Mouse (Mus musculus): ENCODE measurements around the gene Hgf. TPM values are rescaled to one million over a fixed set of nuclear protein-coding genes. Genes with fewer than 3 reads are reported as not detected.

The Hgf gene
- polyA plus RNA-seq, 1 experiment from 2014 or later: 2.4 TPM

DNA sequence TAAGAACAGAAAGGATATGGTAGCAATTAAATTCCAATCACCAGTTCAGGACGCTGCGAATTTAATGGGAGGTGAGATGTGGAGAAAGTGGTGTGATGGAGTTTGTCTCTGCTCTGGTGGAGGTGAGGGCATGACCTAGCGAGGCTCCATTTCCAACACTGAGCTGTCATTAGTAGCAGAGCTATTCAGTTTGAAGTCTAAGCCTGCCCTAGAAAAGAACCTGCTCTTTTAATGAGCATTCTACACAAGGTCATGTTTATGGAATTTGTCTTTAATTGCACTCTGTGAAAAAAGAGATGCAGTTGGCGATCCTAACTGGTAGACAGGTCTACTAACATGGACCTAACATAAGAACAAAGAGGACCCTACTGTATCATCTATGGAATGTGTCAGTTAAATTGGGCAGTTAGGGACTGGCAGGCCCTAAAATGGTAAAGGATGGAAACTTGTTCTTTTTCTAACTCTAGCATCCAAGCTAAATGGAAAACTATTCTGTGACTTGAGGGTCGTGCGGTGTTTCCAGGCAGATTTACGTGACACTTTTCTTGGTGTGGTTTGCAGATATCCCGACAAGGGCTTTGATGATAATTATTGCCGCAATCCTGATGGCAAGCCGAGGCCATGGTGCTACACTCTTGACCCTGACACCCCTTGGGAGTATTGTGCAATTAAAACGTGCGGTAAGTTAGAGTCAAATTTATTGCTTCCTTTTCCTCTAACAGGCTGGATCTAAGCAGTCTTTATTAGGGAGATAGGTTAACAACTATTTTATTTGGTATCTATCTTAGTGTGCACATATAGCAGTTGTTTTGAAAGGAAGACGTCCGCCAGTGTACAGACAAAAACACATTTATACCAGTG lies 24.8 kb downstream of the Hgf start:
- 17% methylated on average over 14 of the region's 14 CpGs for WGBS
- H3K9ac ChIP-seq (replicated peaks; ENCODE audit: low read length): no peak overlapping the region
- peaks cover 9% of the 10 kb centered on the region; the same call in 1 of the 2 replicates for H3K4me1 ChIP-seq (ENCODE audit: insufficient read depth, low read length)
- ATAC-seq (ENCODE audit: low FRiP score, low TSS enrichment): peak; percentile 93
- no peak overlapping the region for H3K4me2 ChIP-seq (replicated peaks; ENCODE audit: low read depth, low read length)
- H3K36me3 ChIP-seq (ENCODE audit: insufficient read depth, low read length): no peaks in the 10 kb centered on the region
- H3K4me3 ChIP-seq (ENCODE audit: low read length): no peak overlapping the region
- H3K27me3 ChIP-seq (ENCODE audit: insufficient read depth, low read length): no peaks in the 10 kb centered on the region
- peak overlapping the region; percentile 17; the same call in 1 of the 2 replicates for H3K27ac ChIP-seq (ENCODE audit: low read length)
- H3K9me3 ChIP-seq (ENCODE audit: low read length): no peaks in the 10 kb centered on the region

DNA sequence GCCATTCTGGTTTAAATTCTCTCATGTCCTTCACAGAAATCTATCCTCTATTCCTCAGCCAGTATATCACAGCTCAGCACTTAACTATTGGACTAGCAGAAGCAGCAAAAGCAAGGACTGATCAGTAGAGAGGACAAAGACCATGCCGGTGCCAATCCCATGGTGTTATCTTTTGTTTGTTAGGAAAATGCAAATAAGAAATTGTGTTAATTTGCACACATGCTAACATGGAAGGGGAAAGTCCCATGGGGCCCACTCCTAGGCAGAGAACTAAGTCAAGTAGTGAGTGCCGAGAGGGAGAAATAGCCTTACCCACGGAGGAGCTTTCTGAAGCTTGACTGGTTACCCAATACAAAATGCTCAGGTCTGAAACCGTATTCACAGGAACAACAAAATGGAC lies 42.4 kb downstream of the Hgf start:
- Histone ChIP-seq H3K4me2 (replicated peaks; ENCODE audit: low read depth, low read length) (no peak overlapping the region), H3K9me3 (ENCODE audit: low read length) (no peaks in the 10 kb centered on the region), H3K4me3 (ENCODE audit: low read length) (no peak overlapping the region), H3K9ac (replicated peaks; ENCODE audit: low read length) (no peak overlapping the region), H3K27me3 (ENCODE audit: insufficient read depth, low read length) (no peaks in the 10 kb centered on the region), H3K27ac (ENCODE audit: low read length) (no peak overlapping the region), H3K36me3 (ENCODE audit: insufficient read depth, low read length) (no peaks in the 10 kb centered on the region), H3K4me1 (ENCODE audit: insufficient read depth, low read length) (no peaks in the 10 kb centered on the region)
- no peak for ATAC-seq (ENCODE audit: low FRiP score, low TSS enrichment)
- 88% methylated on average over 4 of the region's 4 CpGs for WGBS

DNA sequence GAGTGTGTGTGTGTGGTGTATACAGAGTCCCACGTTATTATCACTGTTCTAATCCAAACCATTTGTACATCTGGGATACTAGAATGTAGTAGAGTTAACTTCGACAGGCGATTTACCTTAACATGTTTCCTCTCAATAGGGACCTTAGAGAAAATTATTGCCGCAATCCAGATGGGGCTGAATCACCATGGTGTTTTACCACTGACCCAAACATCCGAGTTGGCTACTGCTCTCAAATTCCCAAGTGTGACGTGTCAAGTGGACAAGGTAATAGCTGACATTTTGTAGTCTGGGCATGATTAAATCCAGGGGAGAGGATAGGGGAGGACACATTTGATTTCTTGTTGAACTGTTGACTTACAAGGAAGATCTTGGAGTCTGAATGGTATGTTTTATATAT lies 44.7 kb downstream of the Hgf start:
- WGBS: 60% methylated on average over 6 of the region's 6 CpGs
- no peaks in the 10 kb centered on the region for H3K36me3 ChIP-seq (ENCODE audit: insufficient read depth, low read length)
- H3K4me1 ChIP-seq (ENCODE audit: insufficient read depth, low read length): no peaks in the 10 kb centered on the region
- H3K9ac ChIP-seq (replicated peaks; ENCODE audit: low read length): no peak overlapping the region
- H3K4me3 ChIP-seq (ENCODE audit: low read length): no peak overlapping the region
- no peak for ATAC-seq (ENCODE audit: low FRiP score, low TSS enrichment)
- H3K4me2 ChIP-seq (replicated peaks; ENCODE audit: low read depth, low read length): no peak overlapping the region
- no peak overlapping the region for H3K27ac ChIP-seq (ENCODE audit: low read length)
- no peaks in the 10 kb centered on the region for H3K9me3 ChIP-seq (ENCODE audit: low read length)
- H3K27me3 ChIP-seq (ENCODE audit: insufficient read depth, low read length): no peaks in the 10 kb centered on the region

DNA sequence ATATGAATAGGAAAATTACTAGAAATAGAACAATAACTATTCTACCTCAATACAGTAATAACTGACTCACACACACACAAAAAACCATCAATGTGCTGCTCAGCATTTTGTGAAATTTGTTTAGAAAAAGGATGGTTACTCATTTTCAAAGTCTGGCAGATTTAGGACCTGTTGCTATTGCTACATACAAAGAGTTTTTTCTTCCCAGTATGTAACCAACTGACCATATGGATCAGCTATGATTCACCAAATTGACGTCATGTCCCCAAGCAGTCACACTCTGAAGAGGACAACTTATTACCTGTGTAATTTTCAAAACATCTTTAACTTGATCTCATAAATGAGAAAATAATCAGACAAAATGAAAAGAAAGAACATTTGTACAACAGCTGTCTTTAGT lies 48.2 kb downstream of the Hgf start:
- H3K36me3 ChIP-seq (ENCODE audit: insufficient read depth, low read length): no peaks in the 10 kb centered on the region
- H3K27me3 ChIP-seq (ENCODE audit: insufficient read depth, low read length): no peaks in the 10 kb centered on the region
- no peak overlapping the region for H3K9ac ChIP-seq (replicated peaks; ENCODE audit: low read length)
- ATAC-seq (ENCODE audit: low FRiP score, low TSS enrichment): no peak
- no peaks in the 10 kb centered on the region for H3K4me1 ChIP-seq (ENCODE audit: insufficient read depth, low read length)
- H3K9me3 ChIP-seq (ENCODE audit: low read length): no peaks in the 10 kb centered on the region
- WGBS: 76% methylated on average over 1 of the region's 1 CpGs
- no peak overlapping the region for H3K4me2 ChIP-seq (replicated peaks; ENCODE audit: low read depth, low read length)
- H3K4me3 ChIP-seq (ENCODE audit: low read length): no peak overlapping the region
- no peak overlapping the region for H3K27ac ChIP-seq (ENCODE audit: low read length)

DNA sequence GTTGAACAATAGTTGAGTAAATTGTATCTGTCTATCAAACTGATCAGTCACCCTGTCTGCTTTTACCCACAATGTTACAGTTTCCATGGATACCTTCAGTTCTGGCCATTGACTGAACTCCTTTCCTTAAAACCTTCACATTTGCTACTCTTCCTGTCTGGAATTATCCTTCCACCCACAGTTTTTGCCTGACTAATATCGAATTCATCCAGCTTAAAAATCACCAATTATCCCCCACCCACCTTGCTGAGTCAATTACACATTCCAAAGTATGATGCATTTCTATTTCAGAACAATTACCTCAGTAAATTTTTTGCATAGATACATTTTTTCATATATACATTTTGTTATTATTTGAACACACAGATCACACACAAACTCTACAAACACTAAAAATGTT lies 79.7 kb downstream of the Hgf start:
- H3K9ac ChIP-seq (replicated peaks; ENCODE audit: low read length): no peak overlapping the region

DNA sequence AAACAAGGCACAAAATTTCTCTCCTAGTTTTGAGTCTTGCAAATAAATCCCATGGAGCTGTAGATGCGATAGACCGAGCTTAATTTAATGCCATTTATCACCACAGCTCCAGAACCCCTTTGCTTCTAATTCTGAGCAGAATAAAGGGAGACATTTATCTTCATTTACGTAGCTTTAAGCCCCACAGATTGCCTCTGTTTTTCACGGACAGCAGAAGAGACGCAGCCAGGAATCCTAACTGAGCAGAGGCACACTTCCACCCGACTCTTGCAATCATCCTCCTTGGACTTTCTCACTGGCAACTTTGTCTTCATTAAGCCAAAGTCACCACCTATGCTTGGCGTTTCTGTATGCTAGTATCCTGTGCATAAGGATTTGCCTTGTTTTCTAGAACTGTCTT lies 93.1 kb downstream of the Hgf start:
- no peaks in the 10 kb centered on the region for H3K9me3 ChIP-seq (ENCODE audit: low read length)
- no peaks in the 10 kb centered on the region for H3K36me3 ChIP-seq (ENCODE audit: insufficient read depth, low read length)
- ATAC-seq (ENCODE audit: low FRiP score, low TSS enrichment): no peak
- H3K27ac ChIP-seq (ENCODE audit: low read length): no peak overlapping the region
- H3K4me1 ChIP-seq (ENCODE audit: insufficient read depth, low read length): no peaks in the 10 kb centered on the region
- no peaks in the 10 kb centered on the region for H3K27me3 ChIP-seq (ENCODE audit: insufficient read depth, low read length)
- no peak overlapping the region for H3K4me3 ChIP-seq (ENCODE audit: low read length)
- H3K4me2 ChIP-seq (replicated peaks; ENCODE audit: low read depth, low read length): no peak overlapping the region
- WGBS: 71% methylated on average over 7 of the region's 7 CpGs
- H3K9ac ChIP-seq (replicated peaks; ENCODE audit: low read length): no peak overlapping the region

More for the DNA sequence above, 79.7 kb downstream of the Hgf start:
- no peaks in the 10 kb centered on the region for H3K9me3 ChIP-seq (ENCODE audit: low read length)
- no peaks in the 10 kb centered on the region for H3K4me1 ChIP-seq (ENCODE audit: insufficient read depth, low read length)
- no peak overlapping the region for H3K4me2 ChIP-seq (replicated peaks; ENCODE audit: low read depth, low read length)
- no peak for ATAC-seq (ENCODE audit: low FRiP score, low TSS enrichment)
- WGBS: 93% methylated on average over 1 of the region's 1 CpGs
- no peak overlapping the region for H3K27ac ChIP-seq (ENCODE audit: low read length)
- no peaks in the 10 kb centered on the region for H3K36me3 ChIP-seq (ENCODE audit: insufficient read depth, low read length)
- no peak overlapping the region for H3K4me3 ChIP-seq (ENCODE audit: low read length)
- no peaks in the 10 kb centered on the region for H3K27me3 ChIP-seq (ENCODE audit: insufficient read depth, low read length)

DNA sequence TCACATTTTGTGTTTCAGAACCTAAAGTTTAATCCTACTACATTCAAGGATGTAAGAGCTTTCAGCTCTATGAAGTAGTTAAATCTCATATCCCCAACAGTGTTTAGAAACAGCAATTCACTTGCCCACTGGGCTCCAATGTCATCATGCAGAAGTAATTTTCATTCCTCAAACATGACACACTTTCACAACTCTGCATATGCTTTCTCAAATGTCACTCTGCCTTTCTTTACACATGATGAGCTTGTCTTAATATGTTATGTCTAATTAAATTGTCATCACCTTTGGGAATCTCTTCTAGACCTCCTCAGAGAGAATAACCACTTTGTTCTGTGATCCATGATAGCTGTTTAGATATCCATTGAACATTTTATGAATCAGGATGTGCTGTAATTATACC lies 94.4 kb downstream of the Hgf start:
- Histone ChIP-seq H3K4me1 (ENCODE audit: insufficient read depth, low read length) (no peaks in the 10 kb centered on the region), H3K9me3 (ENCODE audit: low read length) (no peaks in the 10 kb centered on the region), H3K27me3 (ENCODE audit: insufficient read depth, low read length) (no peaks in the 10 kb centered on the region), H3K4me3 (ENCODE audit: low read length) (no peak overlapping the region), H3K36me3 (ENCODE audit: insufficient read depth, low read length) (no peaks in the 10 kb centered on the region), H3K27ac (ENCODE audit: low read length) (no peak overlapping the region), H3K4me2 (replicated peaks; ENCODE audit: low read depth, low read length) (no peak overlapping the region), H3K9ac (replicated peaks; ENCODE audit: low read length) (no peak overlapping the region)
- ATAC-seq (ENCODE audit: low FRiP score, low TSS enrichment): no peak

DNA sequence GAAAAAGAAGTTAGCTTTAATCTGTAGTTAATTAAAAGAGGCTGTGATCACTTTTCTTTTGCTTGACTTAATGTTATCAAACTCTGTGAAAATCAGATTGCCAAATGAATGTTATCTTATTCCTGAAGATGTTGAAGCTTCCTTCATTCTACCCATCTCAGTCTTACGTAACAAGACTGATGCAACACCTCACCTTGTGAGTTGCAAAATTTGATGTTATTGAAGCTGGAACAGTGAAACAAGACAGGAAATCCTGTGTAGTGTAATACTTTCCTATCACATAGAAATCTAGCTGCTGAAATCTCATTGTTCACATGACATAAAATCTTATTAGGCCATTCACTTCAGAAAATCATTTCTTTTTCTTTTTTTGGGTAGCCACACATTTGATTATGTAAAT lies 96.9 kb downstream of the Hgf start:
- Histone ChIP-seq H3K4me2 (replicated peaks; ENCODE audit: low read depth, low read length) (no peak overlapping the region), H3K4me3 (ENCODE audit: low read length) (no peak overlapping the region), H3K27ac (ENCODE audit: low read length) (no peak overlapping the region), H3K36me3 (ENCODE audit: insufficient read depth, low read length) (no peaks in the 10 kb centered on the region), H3K9ac (replicated peaks; ENCODE audit: low read length) (no peak overlapping the region), H3K27me3 (ENCODE audit: insufficient read depth, low read length) (no peaks in the 10 kb centered on the region), H3K9me3 (ENCODE audit: low read length) (no peaks in the 10 kb centered on the region), H3K4me1 (ENCODE audit: insufficient read depth, low read length) (no peaks in the 10 kb centered on the region)
- 95% methylated on average over 1 of the region's 1 CpGs for WGBS
- ATAC-seq (ENCODE audit: low FRiP score, low TSS enrichment): no peak

DNA sequence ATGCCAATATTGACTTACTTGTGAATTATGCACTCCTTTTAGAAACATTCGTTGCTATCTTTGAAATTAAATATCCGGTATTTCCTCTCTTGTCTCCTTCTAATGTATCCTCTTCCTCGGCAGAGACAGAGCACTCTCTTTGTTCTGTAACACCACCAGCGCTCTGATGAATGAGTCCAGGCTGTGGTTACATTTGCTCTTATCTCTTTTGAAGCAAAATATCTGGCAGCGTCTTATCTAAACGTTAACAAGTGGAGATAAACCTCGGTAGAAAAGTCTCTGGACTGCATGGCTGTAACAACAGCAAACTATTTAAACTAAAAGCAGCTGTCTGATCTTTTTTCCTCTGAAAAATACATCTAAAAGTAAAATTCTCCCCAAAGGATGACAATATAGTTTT lies 100.7 kb downstream of the Hgf start:
- no peak for ATAC-seq (ENCODE audit: low FRiP score, low TSS enrichment)
- WGBS: 11% methylated on average over 7 of the region's 7 CpGs

More for the DNA sequence above, 100.7 kb downstream of the Hgf start:
- Histone ChIP-seq H3K9me3 (ENCODE audit: low read length) (no peaks in the 10 kb centered on the region), H3K9ac (replicated peaks; ENCODE audit: low read length) (no peak overlapping the region), H3K27me3 (ENCODE audit: insufficient read depth, low read length) (no peaks in the 10 kb centered on the region), H3K4me1 (ENCODE audit: insufficient read depth, low read length) (no peaks in the 10 kb centered on the region), H3K27ac (ENCODE audit: low read length) (no peak overlapping the region), H3K4me2 (replicated peaks; ENCODE audit: low read depth, low read length) (no peak overlapping the region), H3K4me3 (ENCODE audit: low read length) (no peak overlapping the region), H3K36me3 (ENCODE audit: insufficient read depth, low read length) (no peaks in the 10 kb centered on the region)

Data from kidney, embryonic 16.5 days (tissue).